Mouse (Mus musculus) bone marrow macrophage, adult 2 months (primary cell): ENCODE measurements around the gene Coq6.

ENCODE experiments used
- CTCF ChIP-seq: IDR thresholded peaks from 2 replicates; pipeline ENCODE4 v1.5.1; 2012; ENCODE audit warnings: low read depth, mild to moderate bottlenecking, low read length, moderate library complexity
- POLR2A ChIP-seq: IDR thresholded peaks from 2 replicates; pipeline ENCODE4 v1.6.1; 2012; ENCODE audit warnings: mild to moderate bottlenecking, low read depth, low read length, borderline replicate concordance

DNA sequence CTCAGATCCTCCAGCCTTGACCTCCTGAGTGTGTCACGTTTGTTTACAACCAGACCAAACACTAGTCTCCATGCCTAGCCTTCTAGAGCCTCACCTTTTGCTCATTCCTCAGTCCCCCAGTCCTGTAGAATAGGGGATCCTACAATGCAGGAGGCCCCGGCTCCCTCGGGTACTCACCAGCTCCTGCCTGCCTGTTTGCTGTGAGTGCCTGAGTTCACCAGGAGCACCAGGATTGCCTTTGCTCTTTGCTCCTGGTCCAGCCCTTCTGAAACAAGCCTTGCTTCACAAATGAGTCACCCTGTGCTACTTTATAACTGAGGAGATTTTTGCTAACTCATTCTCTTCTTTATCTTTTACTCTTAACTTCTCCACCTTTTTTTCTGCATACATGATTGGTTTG lies 39.2 kb downstream of the Coq6 start:
- no peak for TF ChIP-seq CTCF
- no peak for TF ChIP-seq POLR2A
